Mouse (Mus musculus): ENCODE measurements around the gene Shmt2. TPM values are rescaled to one million over a fixed set of nuclear protein-coding genes. Genes with fewer than 3 reads are reported as not detected.
A peak's percentile ranks its signal among the peaks of the same experiment; 100 is the strongest.

Gene Shmt2
- total RNA-seq, 2 experiments from 2014 or later, result 25.7 to 29.9 TPM

DNA sequence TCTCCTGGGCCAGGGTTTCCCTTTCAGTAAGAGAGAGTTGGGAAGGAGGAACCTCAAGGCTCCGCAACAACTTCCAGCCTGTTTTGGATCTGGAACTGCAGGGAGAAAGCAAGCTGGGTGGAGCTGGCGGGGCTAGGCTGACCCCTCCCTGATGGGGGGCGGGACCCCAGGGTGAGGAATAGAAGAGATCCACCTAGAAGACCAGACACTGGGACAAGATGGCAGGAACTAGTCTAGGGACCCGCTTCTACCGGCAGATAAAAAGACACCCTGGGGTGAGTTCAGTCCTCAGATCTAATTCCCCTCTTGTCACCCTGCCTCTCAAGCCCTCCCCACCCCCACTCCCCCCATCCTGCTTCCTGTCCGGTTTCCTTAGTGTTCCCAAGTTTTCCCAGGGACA is 7.5 kb downstream of the Shmt2 start, which contains the start of gene Ndufa4l2:
Gene Ndufa4l2 (plus strand): TSS at position 204 of the 400 bp plus-strand sequence.
- DNase-seq (ENCODE audit: low spot score in 2 of 2), result no peak
- intact Hi-C loops (cut with DNase I), result no loop called here

- no peak for DNase-seq (ENCODE audit: low spot score in 2 of 2)
- intact Hi-C loops (cut with DNase I), result no loop called here
Measured at GRCm38 (mm10) chr10:127514111-127514698, 8.0 kb downstream of the Shmt2 start.

DNA sequence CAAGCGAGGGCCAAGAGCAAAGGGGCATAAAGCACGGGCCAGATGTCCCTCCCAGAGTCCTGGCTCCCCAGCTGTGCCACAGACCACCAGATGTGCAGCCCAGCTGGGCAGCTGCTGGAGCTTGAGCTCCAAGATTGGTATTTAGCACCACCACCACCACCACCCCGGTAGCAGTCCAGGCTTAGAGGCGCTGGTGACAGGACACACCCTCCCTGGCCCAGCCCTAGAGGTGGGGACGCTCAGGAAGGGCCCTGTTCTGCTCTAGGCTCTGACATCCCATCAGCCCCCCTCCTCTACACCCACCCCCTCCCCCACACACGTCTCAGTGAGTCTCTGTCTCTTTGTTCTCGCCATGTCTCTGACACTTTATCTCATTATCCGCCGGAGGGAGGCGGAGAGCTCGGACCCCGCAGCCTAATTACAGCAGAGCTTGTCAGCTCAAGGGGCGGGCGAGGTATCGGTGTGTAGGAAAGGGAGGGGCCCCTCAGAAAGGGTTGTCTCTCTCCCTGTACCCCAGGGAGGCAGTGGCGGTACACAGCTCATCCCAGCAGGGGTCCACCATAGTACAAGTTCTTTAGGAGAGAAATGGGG is 8.6 kb downstream of the Shmt2 start:
- intact Hi-C loops (cut with DNase I), result loop anchor here (1.0 kb wide), 1 partner anchor 23 kb away; no protein-coding TSS in a partner anchor
- DNase-seq (ENCODE audit: low spot score in 2 of 2), result no peak

- intact Hi-C loops (cut with DNase I), result loop anchor here (1.0 kb wide), 1 partner anchor 23 kb away; no protein-coding TSS in a partner anchor
- peak; percentile 95 to 97 for DNase-seq (ENCODE audit: low spot score in 2 of 2)
Measured at GRCm38 (mm10) chr10:127512813-127513212, 9.4 kb downstream of the Shmt2 start.

DNA sequence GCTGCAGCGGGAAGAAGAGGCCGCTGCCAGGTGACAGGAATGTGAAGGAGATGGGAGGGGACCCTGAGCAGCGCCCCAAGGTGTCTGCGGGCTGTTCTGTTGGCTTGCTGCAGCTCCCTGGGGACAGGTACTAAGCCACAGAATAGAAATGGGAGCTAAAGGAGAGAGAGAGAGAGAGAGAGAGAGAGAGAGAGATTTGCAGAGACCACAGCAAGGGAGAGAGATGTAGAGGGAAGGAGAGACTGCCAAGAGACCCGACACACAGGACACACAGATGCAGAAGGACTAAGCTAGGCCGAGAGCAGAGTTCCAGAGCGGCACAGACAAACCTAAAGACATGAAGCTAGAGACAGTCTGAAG is 10.0 kb downstream of the Shmt2 start:
- intact Hi-C loops (cut with DNase I), result no loop called here
- no peak for DNase-seq (ENCODE audit: low spot score in 2 of 2)

- DNase-seq (ENCODE audit: low spot score in 2 of 2), result peak; percentile 94
- intact Hi-C loops (cut with DNase I), result no loop called here
Measured at GRCm38 (mm10) chr10:127511634-127512306, 10.5 kb downstream of the Shmt2 start.

DNA sequence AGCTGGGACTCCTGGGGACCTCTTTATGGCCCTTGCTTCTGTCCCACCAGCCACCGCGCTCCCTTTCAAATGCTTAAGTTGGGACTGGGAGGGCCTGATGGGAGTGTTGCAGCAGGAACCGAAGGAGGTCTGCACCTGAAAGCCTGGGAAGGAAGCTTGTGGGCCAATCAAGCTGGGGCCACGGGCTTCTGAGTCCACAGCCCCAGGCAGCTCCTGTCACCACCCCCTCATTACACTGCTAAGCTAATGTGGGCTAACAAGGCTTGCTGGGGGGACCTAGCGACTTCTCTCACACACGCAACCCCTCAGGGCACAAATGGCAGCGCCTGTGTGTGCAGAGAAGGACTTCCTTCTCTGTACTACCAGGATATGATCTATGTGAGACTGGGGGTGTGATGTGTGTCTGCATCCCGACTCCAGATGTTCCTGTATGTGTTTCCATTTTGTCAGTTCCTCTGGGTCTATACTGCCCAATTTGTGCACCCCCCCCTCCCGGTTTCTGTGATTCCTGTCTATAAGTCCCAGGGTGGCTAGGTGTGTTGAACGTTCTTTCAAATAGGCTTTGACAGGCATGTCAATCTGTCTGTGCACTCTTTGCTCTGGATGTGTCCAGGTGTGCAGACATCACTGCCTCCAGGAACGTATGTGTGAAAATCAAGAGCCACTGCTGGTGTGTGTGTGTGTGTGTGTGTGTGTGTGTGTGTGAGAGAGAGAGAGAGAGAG is 11.2 kb downstream of the Shmt2 start:
- DNase-seq (ENCODE audit: low spot score in 2 of 2), result no peak
- intact Hi-C loops (cut with DNase I), result no loop called here

- no peak for DNase-seq (ENCODE audit: low spot score in 2 of 2)
- intact Hi-C loops (cut with DNase I), result loop anchor here (1.0 kb wide), 1 partner anchor 28 kb away; no protein-coding TSS in a partner anchor
Measured at GRCm38 (mm10) chr10:127509837-127510701, 12.2 kb downstream of the Shmt2 start.

- intact Hi-C loops (cut with DNase I), result loop anchor here (1.0 kb wide), 1 partner anchor 29 kb away; no protein-coding TSS in a partner anchor
- peak; percentile 81 to 84 for DNase-seq (ENCODE audit: low spot score in 2 of 2)
Measured at GRCm38 (mm10) chr10:127509051-127509836, 13.0 kb downstream of the Shmt2 start.

DNA sequence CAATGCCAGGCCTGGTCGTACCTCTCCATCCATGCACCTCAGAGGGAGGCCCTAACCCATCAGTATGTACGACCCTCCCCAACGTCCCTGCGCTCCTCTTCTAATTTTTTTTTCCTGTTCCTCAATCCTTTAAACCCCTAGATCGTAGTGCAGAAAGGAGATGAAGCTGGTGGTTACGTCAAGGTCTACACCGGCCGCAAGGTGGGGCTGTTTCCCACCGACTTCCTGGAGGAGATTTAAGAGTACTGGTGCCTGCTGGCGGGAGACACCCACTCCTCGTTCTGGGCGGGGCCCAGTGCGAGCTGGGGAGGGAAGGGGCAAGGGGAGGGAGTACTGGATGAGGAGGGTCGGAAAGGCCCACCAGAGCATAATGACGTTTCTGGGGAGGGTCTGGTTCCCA is 14.0 kb downstream of the Shmt2 start:
- intact Hi-C loops (cut with DNase I), result no loop called here

DNA sequence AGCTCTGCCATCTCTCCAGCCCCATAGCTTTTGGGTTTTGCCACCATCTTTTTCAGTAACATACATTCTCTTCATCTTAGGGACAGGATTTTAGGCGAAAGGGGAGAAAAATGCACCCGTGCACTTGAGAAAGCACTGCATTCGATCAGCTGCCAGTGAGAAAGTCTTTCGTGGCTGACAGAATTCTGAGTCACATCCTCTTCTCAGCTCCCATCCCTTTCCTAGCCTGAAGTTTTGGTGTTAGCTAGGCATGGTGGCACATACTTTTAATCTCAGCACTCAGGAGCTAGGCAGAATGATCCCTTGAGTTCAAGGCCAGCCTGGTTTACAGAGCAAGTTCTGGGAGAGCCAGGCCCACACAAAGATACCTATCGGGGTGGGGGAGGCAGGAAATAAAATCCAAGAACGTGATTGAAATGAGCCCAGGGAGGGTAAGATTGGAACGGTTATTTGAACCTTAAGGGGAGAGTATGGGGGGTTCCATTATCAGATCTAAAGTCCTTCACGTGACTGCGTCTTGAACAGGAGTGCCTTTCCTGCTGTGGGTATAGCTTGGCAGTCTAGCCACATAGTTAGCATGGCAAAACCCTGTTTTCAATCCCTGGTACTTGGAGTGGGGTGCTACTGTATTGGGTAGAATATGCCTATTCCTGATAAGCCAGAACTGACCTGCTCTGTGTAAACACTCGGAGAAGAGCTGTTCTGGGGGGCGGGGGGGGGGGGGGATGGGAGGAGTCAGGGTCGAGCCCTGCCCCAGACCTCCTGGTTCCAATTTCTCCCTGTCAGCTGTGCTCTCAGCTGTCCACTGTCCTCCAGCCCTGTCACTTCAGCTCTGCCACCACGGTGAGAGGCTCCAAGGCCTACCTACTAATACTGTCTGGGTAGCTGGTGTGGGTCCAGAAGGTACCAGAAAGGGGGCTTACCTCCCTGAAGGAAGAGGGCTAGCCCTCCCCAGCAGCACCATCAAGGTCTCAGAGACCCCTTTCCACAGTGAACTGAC is 21.1 kb downstream of the Shmt2 start, which contains the start of gene Stac3:
Gene Stac3 (plus strand): TSS at position 793 of the 1,000 bp plus-strand sequence.
- intact Hi-C loops (cut with DNase I), result no loop called here
- DNase-seq (ENCODE audit: low spot score in 2 of 2), result no peak

More for the DNA sequence above, 14.0 kb downstream of the Shmt2 start:
- peak; percentile 73 to 75 for DNase-seq (ENCODE audit: low spot score in 2 of 2)

DNA sequence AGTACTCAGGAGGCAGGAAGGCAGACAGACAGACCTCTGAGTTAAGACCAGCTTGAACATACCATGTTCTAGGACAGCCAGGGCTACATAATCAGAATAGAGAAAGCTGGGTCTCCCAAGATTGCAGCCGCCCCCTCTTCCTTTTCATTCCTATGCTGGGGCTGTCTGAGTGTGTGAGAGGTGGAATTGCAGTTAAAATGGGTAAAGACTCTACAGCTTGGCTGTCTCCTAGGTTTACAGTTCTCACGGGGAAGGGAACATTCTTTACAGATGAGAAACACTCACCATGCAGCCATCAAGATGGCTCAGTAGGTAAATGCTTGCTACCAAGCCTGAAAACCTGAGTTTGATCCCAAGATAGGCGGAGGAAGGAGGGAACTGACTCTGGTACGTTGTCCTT is 22.2 kb downstream of the Shmt2 start:
- intact Hi-C loops (cut with DNase I), result no loop called here
- peak in 1 of 2 experiments; percentile 43 for DNase-seq (ENCODE audit: low spot score in 2 of 2)

- DNase-seq (ENCODE audit: low spot score in 2 of 2), result no peak
- intact Hi-C loops (cut with DNase I), result no loop called here
Measured at GRCm38 (mm10) chr10:127499516-127499915, 22.7 kb downstream of the Shmt2 start.

DNA sequence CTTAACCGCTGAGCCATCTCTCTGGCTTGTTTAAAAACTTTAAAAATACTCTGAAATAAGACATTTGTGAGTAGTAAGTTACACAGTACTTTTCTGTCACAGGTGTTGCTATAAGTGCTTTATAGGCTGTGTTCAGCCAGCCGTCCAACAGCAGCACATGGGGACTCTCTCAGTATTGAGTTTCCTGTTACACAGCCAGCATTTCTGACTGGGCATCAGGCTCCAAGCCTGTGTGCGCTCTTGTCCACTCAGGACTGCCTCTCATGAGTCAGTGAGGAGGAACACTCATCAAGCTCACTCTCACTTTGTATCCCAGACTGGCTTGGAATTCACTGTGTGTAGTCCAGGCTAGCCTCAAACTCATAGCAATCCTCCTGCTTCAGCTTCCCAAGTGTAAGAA is 26.1 kb downstream of the Shmt2 start:
- intact Hi-C loops (cut with DNase I), result no loop called here
- no peak for DNase-seq (ENCODE audit: low spot score in 2 of 2)

DNA sequence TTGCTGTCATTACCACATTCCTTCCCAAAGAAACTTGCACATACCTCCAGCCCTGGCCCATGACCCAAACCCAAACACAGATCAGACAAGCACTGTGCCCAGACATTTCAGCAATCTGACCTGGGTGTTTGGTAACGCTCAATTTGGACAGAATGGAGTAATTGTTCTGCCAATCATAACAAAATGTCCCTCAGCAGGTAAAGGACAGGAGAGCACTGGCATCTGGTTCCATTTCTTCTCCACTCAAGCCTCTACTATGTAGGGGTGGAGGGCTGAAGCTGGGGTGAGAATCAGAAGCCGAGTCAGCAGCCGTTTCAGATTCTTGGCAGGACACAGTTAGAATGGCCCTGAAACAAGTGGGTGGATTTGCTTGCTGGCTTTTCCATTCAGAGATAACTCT is 30.1 kb downstream of the Shmt2 start:
- intact Hi-C loops (cut with DNase I), result no loop called here
- no peak for DNase-seq (ENCODE audit: low spot score in 2 of 2)

- intact Hi-C loops (cut with DNase I), result no loop called here
Measured at GRCm38 (mm10) chr10:127491128-127491512, 31.1 kb downstream of the Shmt2 start.

More at GRCm38 (mm10) chr10:127491128-127491512, 31.1 kb downstream of the Shmt2 start:
- DNase-seq (ENCODE audit: low spot score in 2 of 2), result peak in 1 of 2 experiments; percentile 32
